11 mouse cellular contexts compared by ENCODE assay signal in genomic region chr9:62540166-62540565, GRCm38 (mm10). TPM values are rescaled to one million over a fixed set of nuclear protein-coding genes. Genes with fewer than 3 reads are reported as not detected.
DNase-seq lines count a peak whose midpoint lies in the region; ATAC-seq lines count a peak whose summit lies in the region.
"Had no signal": no experiment of that assay in that cellular context is flagged by ENCODE, and none has a peak within 500 bp of the region (broad histone marks: within the 10 kb centered on the region; RNA-seq: fewer than 3 reads in every experiment).

No protein-coding gene starts in this region.

- H3K36me3 ChIP-seq in neural tube, embryonic 13.5 days: no peaks in the 10 kb centered on the region
- no peaks in the 10 kb centered on the region for H3K36me3 ChIP-seq in forebrain, embryonic 12.5 days (replicated peaks)
- H3K36me3 ChIP-seq in hindbrain, embryonic 14.5 days (replicated peaks; ENCODE audit: control insufficient read depth, insufficient read depth): no peaks in the 10 kb centered on the region

- WGBS in neural tube, embryonic 13.5 days: 82% methylated on average over 9 of the region's 9 CpGs
- WGBS in forebrain, embryonic 12.5 days: 82% methylated on average over 9 of the region's 9 CpGs
- 83% methylated on average over 9 of the region's 9 CpGs for WGBS in hindbrain, embryonic 14.5 days

- H3K27me3 ChIP-seq in neural tube, embryonic 13.5 days: no peaks in the 10 kb centered on the region
- no peaks in the 10 kb centered on the region; the same call in 1 of the 2 replicates for H3K27me3 ChIP-seq in forebrain, embryonic 12.5 days
- H3K27me3 ChIP-seq in hindbrain, embryonic 14.5 days (ENCODE audit: control insufficient read depth, insufficient read depth, low read length): no peaks in the 10 kb centered on the region

- no peak for DNase-seq in neural tube, embryonic 10.5 days (ENCODE audit: extremely low spot score, low spot score)
- DNase-seq in hindbrain, embryonic 14.5 days (ENCODE audit: low spot score): no peak
- DNase-seq in lung, postnatal 10 days: no peak
- no peak for DNase-seq in thymus, postnatal 36 days
- DNase-seq in spleen, adult 12 weeks (ENCODE audit: low spot score): no peak
- DNase-seq: kidney, postnatal 25 days had no signal

- no peak overlapping the region for H3K4me2 ChIP-seq in neural tube, embryonic 13.5 days
- no peak overlapping the region for H3K4me2 ChIP-seq in forebrain, embryonic 12.5 days
- no peak overlapping the region for H3K4me2 ChIP-seq in hindbrain, embryonic 14.5 days (replicated peaks)
- H3K4me2 ChIP-seq: lung, embryonic 14.5 days had no signal

- no peaks in the 10 kb centered on the region for H3K9me3 ChIP-seq in neural tube, embryonic 13.5 days
- H3K9me3 ChIP-seq in forebrain, embryonic 12.5 days: no peaks in the 10 kb centered on the region
- H3K9me3 ChIP-seq in hindbrain, embryonic 14.5 days (ENCODE audit: control insufficient read depth, low read length): no peaks in the 10 kb centered on the region

- no peak overlapping the region for H3K9ac ChIP-seq in neural tube, embryonic 13.5 days
- H3K9ac ChIP-seq in forebrain, embryonic 12.5 days: no peak overlapping the region; the same call in 1 of the 2 replicates
- no peak overlapping the region for H3K9ac ChIP-seq in hindbrain, embryonic 14.5 days
- H3K9ac ChIP-seq: lung, embryonic 14.5 days had no signal

- H3K27ac ChIP-seq in neural tube, embryonic 13.5 days (replicated peaks): peak overlapping the region; percentile 77
- H3K27ac ChIP-seq in forebrain, embryonic 12.5 days: peak overlapping the region; percentile 76
- peak overlapping the region; percentile 49 for H3K27ac ChIP-seq in hindbrain, embryonic 14.5 days

- ATAC-seq in neural tube, embryonic 13.5 days (ENCODE audit: low read depth): no peak
- no peak for ATAC-seq in forebrain, embryonic 12.5 days (ENCODE audit: low FRiP score)
- no peak for ATAC-seq in hindbrain, embryonic 14.5 days (ENCODE audit: low FRiP score)
- ATAC-seq: CD4-positive, CD25-positive, alpha-beta regulatory T cell, adult 4 months; intestine, postnatal 0 days had no signal

- H3K4me1 ChIP-seq in neural tube, embryonic 13.5 days (replicated peaks): peaks cover 85% of the 10 kb centered on the region
- H3K4me1 ChIP-seq in forebrain, embryonic 12.5 days: peaks cover 65% of the 10 kb centered on the region
- peaks cover 44% of the 10 kb centered on the region for H3K4me1 ChIP-seq in hindbrain, embryonic 14.5 days (replicated peaks; ENCODE audit: control insufficient read depth, insufficient read depth, low read length)

- H3K4me3 ChIP-seq in neural tube, embryonic 13.5 days: no peak overlapping the region
- H3K4me3 ChIP-seq in forebrain, embryonic 12.5 days (replicated peaks): no peak overlapping the region
- no peak overlapping the region for H3K4me3 ChIP-seq in hindbrain, embryonic 14.5 days (replicated peaks; ENCODE audit: low read length)

RNA-seq across cellular contexts. Expression of gene Coro2b, which starts 3.3 kb away (rescaled TPM):
- 41.5 and 43.8 TPM in 2 replicates for polyA plus RNA-seq in neural tube, embryonic 13.5 days (2015; fragmentation: Nextera tagmentation; extraction: Ambion mirVana)
- polyA plus RNA-seq in forebrain, embryonic 12.5 days (2016; fragmentation: Nextera tagmentation; extraction: Ambion mirVana): 37.6 and 38.1 TPM in 2 replicates
- polyA plus RNA-seq in hindbrain, embryonic 14.5 days (2014; fragmentation: Nextera tagmentation; extraction: Ambion mirVana): 35.8 and 38.5 TPM in 2 replicates
